38 mouse cellular contexts compared by ENCODE assay signal in genomic region chr8:65169184-65169583, GRCm38 (mm10). TPM values are rescaled to one million over a fixed set of nuclear protein-coding genes. Genes with fewer than 3 reads are reported as not detected.
"Had no signal": no experiment of that assay in that cellular context is flagged by ENCODE, and none has a peak within 500 bp of the region (broad histone marks: within the 10 kb centered on the region; RNA-seq: fewer than 3 reads in every experiment).

No protein-coding gene starts in this region.

- H3K27ac ChIP-seq: embryonic facial prominence, embryonic 10.5 days; embryonic facial prominence, embryonic 12.5 days; embryonic facial prominence, embryonic 13.5 days; embryonic facial prominence, embryonic 15.5 days; forebrain, embryonic 10.5 days; forebrain, embryonic 12.5 days; forebrain, embryonic 13.5 days; forebrain, embryonic 15.5 days; gastrocnemius, adult 2 months had no signal

- H3K4me3 ChIP-seq: embryonic facial prominence, embryonic 10.5 days; embryonic facial prominence, embryonic 12.5 days; embryonic facial prominence, embryonic 13.5 days; embryonic facial prominence, embryonic 15.5 days; erythroblast, embryonic 14.5 days; forebrain, embryonic 10.5 days; forebrain, embryonic 12.5 days; forebrain, embryonic 13.5 days; forebrain, embryonic 15.5 days; gastrocnemius, adult 2 months had no signal

- ATAC-seq: forebrain, embryonic 13.5 days; forebrain, embryonic 14.5 days; forebrain, embryonic 15.5 days; forebrain, embryonic 16.5 days; forebrain, postnatal 0 days had no signal

- DNase-seq: cerebellum, adult 2 months; cerebellum, adult 8-10 months; cerebellum, adult 9-10 months; cerebellum, adult 9-11 months; cerebellum, postnatal 10 days; cerebellum, postnatal 14 days; cerebellum, postnatal 25 days; cerebellum, postnatal 36 days; embryo, embryonic 11 days; forebrain, postnatal 0 days; gastrocnemius, adult 2 months; gastrocnemius, postnatal 10 days; gastrocnemius, postnatal 14 days; gastrocnemius, postnatal 25 days; gastrocnemius, postnatal 36 days; heart, adult 18-20 months had no signal

- H3K4me1 ChIP-seq: embryonic facial prominence, embryonic 10.5 days; embryonic facial prominence, embryonic 12.5 days; embryonic facial prominence, embryonic 13.5 days; embryonic facial prominence, embryonic 15.5 days; forebrain, embryonic 10.5 days; forebrain, embryonic 12.5 days; forebrain, embryonic 13.5 days; forebrain, embryonic 15.5 days had no signal

- H3K36me3 ChIP-seq: embryonic facial prominence, embryonic 10.5 days; embryonic facial prominence, embryonic 12.5 days; embryonic facial prominence, embryonic 13.5 days; embryonic facial prominence, embryonic 15.5 days; forebrain, embryonic 10.5 days; forebrain, embryonic 12.5 days; forebrain, embryonic 15.5 days had no signal

- H3K27me3 ChIP-seq: embryonic facial prominence, embryonic 12.5 days; embryonic facial prominence, embryonic 13.5 days; embryonic facial prominence, embryonic 15.5 days; forebrain, embryonic 12.5 days; forebrain, embryonic 13.5 days; forebrain, embryonic 15.5 days had no signal

- H3K9ac ChIP-seq: embryonic facial prominence, embryonic 12.5 days; embryonic facial prominence, embryonic 13.5 days; embryonic facial prominence, embryonic 15.5 days; forebrain, embryonic 12.5 days; forebrain, embryonic 13.5 days; forebrain, embryonic 15.5 days; forebrain, postnatal 0 days had no signal

RNA-seq across cellular contexts. Expression of gene BC030870, which starts 39.8 kb away (rescaled TPM):
- total RNA-seq: common myeloid progenitor, adult 5-6 weeks; forebrain, postnatal 0 days; gastrocnemius, adult 18-20 months; gastrocnemius, adult 2 months; gastrocnemius, adult 8-10 months; gastrocnemius, postnatal 10 days; gastrocnemius, postnatal 14 days; gastrocnemius, postnatal 25 days; gastrocnemius, postnatal 36 days; gastrocnemius, postnatal 4 days; granulocyte monocyte progenitor cell, adult 5-6 weeks; heart, adult 8-10 months had no signal
- polyA plus RNA-seq: cerebellum, adult 2 months; cortical plate, adult 2 months; embryonic facial prominence, embryonic 10.5 days; embryonic facial prominence, embryonic 11.5 days; embryonic facial prominence, embryonic 13.5 days; erythroblast, embryonic 14.5 days; forebrain, embryonic 10.5 days; forebrain, embryonic 11.5 days; forebrain, embryonic 12.5 days; forebrain, embryonic 13.5 days; forebrain, embryonic 14.5 days; forebrain, embryonic 15.5 days; forebrain, embryonic 16.5 days; forebrain, postnatal 0 days; frontal cortex, adult 2 months; gonadal fat pad, adult 2 months had no signal
